16 mouse cellular contexts compared by ENCODE assay signal in the genomic region with DNA sequence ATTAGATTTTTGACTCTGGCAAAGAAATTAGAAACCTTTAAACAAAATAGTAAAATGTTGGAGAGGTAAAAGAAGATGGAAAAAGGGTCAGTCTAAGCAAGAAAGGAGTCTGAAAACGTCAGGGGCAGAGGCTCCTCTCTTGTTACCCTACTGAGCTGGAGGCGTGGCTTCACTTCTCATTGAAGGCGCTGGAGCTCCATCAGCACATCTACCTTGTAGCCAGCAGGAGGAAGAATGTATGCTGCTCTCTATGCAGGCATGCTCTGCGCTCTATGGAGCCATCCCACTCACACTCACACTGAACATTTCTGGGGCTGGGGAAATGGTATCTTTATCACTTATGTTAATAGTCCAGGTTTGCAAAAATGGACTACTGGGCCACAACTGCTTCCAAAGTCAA.
A peak's percentile ranks its signal among the peaks of the same experiment; 100 is the strongest.
DNase-seq lines count a peak whose midpoint lies in the region; ATAC-seq and TF ChIP-seq lines count a peak whose summit lies in the region.
"Had no signal": no experiment of that assay in that cellular context is flagged by ENCODE, and none has a peak within 500 bp of the region (broad histone marks: within the 10 kb centered on the region; RNA-seq: fewer than 3 reads in every experiment).

No protein-coding gene starts in this region.

- H3K27me3 ChIP-seq in embryonic facial prominence, embryonic 11.5 days (ENCODE audit: control insufficient read depth, insufficient read depth, low read length): no peaks in the 10 kb centered on the region
- no peaks in the 10 kb centered on the region for H3K27me3 ChIP-seq in embryonic facial prominence, embryonic 10.5 days (replicated peaks; ENCODE audit: low read depth, poor library complexity, severe bottlenecking)
- no peaks in the 10 kb centered on the region for H3K27me3 ChIP-seq in kidney, embryonic 15.5 days
- no peaks in the 10 kb centered on the region for H3K27me3 ChIP-seq in neural tube, embryonic 15.5 days (replicated peaks)
- no peaks in the 10 kb centered on the region for H3K27me3 ChIP-seq in stomach, postnatal 0 days (ENCODE audit: control insufficient read depth, insufficient read depth, low read length)
- H3K27me3 ChIP-seq: heart, embryonic 12.5 days had no signal

- no peak for ATAC-seq in embryonic facial prominence, embryonic 11.5 days (replicated peaks; ENCODE audit: insufficient number of reproducible peaks, low FRiP score, low TSS enrichment, low read depth)
- 0 out of 2 replicates have a peak, but pooled peaks have one; percentile 40 for ATAC-seq in kidney, embryonic 15.5 days (replicated peaks; ENCODE audit: low FRiP score)
- ATAC-seq in neural tube, embryonic 15.5 days (ENCODE audit: low FRiP score): no peak
- no peak for ATAC-seq in stomach, postnatal 0 days (ENCODE audit: low FRiP score, low TSS enrichment)

- no peak overlapping the region for H3K9ac ChIP-seq in embryonic facial prominence, embryonic 11.5 days (replicated peaks; ENCODE audit: low read length)
- H3K9ac ChIP-seq in kidney, embryonic 15.5 days: no peak overlapping the region
- no peak overlapping the region for H3K9ac ChIP-seq in neural tube, embryonic 15.5 days (replicated peaks)
- H3K9ac ChIP-seq in stomach, postnatal 0 days (ENCODE audit: low read length): no peak overlapping the region
- H3K9ac ChIP-seq: heart, embryonic 12.5 days; liver, embryonic 15.5 days had no signal

- no peak overlapping the region for H3K27ac ChIP-seq in embryonic facial prominence, embryonic 11.5 days (replicated peaks; ENCODE audit: low read depth, low read length)
- H3K27ac ChIP-seq in embryonic facial prominence, embryonic 10.5 days (replicated peaks): no peak overlapping the region
- no peak overlapping the region for H3K27ac ChIP-seq in kidney, embryonic 15.5 days
- H3K27ac ChIP-seq in neural tube, embryonic 15.5 days (replicated peaks): 0 out of 2 replicates have a peak overlapping the region, but pooled peaks have one; percentile 33
- H3K27ac ChIP-seq in stomach, postnatal 0 days (replicated peaks): no peak overlapping the region
- H3K27ac ChIP-seq: liver, embryonic 15.5 days had no signal

- WGBS in embryonic facial prominence, embryonic 11.5 days: 21% methylated on average over 4 of the region's 4 CpGs
- 25% methylated on average over 4 of the region's 4 CpGs for WGBS in embryonic facial prominence, embryonic 10.5 days
- WGBS in kidney, embryonic 15.5 days: 36% methylated on average over 4 of the region's 4 CpGs
- WGBS in neural tube, embryonic 15.5 days: 34% methylated on average over 4 of the region's 4 CpGs
- 59% methylated on average over 4 of the region's 4 CpGs for WGBS in stomach, postnatal 0 days

- H3K4me3 ChIP-seq in embryonic facial prominence, embryonic 11.5 days (ENCODE audit: low read depth, low read length): no peak overlapping the region
- no peak overlapping the region for H3K4me3 ChIP-seq in embryonic facial prominence, embryonic 10.5 days
- no peak overlapping the region for H3K4me3 ChIP-seq in kidney, embryonic 15.5 days (replicated peaks)
- no peak overlapping the region for H3K4me3 ChIP-seq in neural tube, embryonic 15.5 days (replicated peaks)
- H3K4me3 ChIP-seq in stomach, postnatal 0 days (ENCODE audit: low read depth, low read length): no peak overlapping the region
- H3K4me3 ChIP-seq: heart, embryonic 12.5 days; liver, embryonic 15.5 days; megakaryocyte, embryonic 14.5 days had no signal

- no peaks in the 10 kb centered on the region for H3K4me1 ChIP-seq in embryonic facial prominence, embryonic 11.5 days (ENCODE audit: control insufficient read depth, insufficient read depth, low read length)
- H3K4me1 ChIP-seq in embryonic facial prominence, embryonic 10.5 days: peaks cover 41% of the 10 kb centered on the region
- peaks cover 15% of the 10 kb centered on the region for H3K4me1 ChIP-seq in kidney, embryonic 15.5 days
- peaks cover 31% of the 10 kb centered on the region for H3K4me1 ChIP-seq in neural tube, embryonic 15.5 days
- H3K4me1 ChIP-seq in stomach, postnatal 0 days (replicated peaks; ENCODE audit: control insufficient read depth, insufficient read depth): no peaks in the 10 kb centered on the region
- H3K4me1 ChIP-seq: liver, embryonic 15.5 days; megakaryocyte, embryonic 14.5 days had no signal

- H3K36me3 ChIP-seq in embryonic facial prominence, embryonic 11.5 days (replicated peaks; ENCODE audit: control insufficient read depth, insufficient read depth, low read depth, low read length): no peaks in the 10 kb centered on the region
- no peaks in the 10 kb centered on the region for H3K36me3 ChIP-seq in embryonic facial prominence, embryonic 10.5 days (replicated peaks)
- no peaks in the 10 kb centered on the region for H3K36me3 ChIP-seq in kidney, embryonic 15.5 days
- H3K36me3 ChIP-seq in neural tube, embryonic 15.5 days: no peaks in the 10 kb centered on the region
- no peaks in the 10 kb centered on the region for H3K36me3 ChIP-seq in stomach, postnatal 0 days (ENCODE audit: control insufficient read depth, insufficient read depth, low read length)
- H3K36me3 ChIP-seq: heart, embryonic 12.5 days; liver, embryonic 15.5 days had no signal

- no peak for TF ChIP-seq EP300 in stomach, postnatal 0 days (optimal IDR thresholded peaks at IDR 0.05)

- DNase-seq in embryonic facial prominence, embryonic 11.5 days (ENCODE audit: low spot score): peak; percentile 54
- no peak for DNase-seq in embryonic facial prominence, embryonic 10.5 days (ENCODE audit: low spot score)
- no peak for DNase-seq in kidney, adult 18-20 months
- no peak for DNase-seq in neural tube, embryonic 10.5 days (ENCODE audit: extremely low spot score, low spot score)
- no peak for DNase-seq in stomach, postnatal 0 days (ENCODE audit: low spot score)
- DNase-seq in layer of hippocampus, postnatal 10 days (ENCODE audit: low spot score in 2 of 2): no peak
- DNase-seq: cerebellum, adult 8-10 months; kidney, adult 11 months; kidney, postnatal 36 days; layer of hippocampus, adult 9-11 months; lung, postnatal 14 days had no signal

- TF ChIP-seq CTCF in stomach, postnatal 0 days (IDR thresholded peaks at IDR 0.05; ENCODE audit: low read depth): peak; percentile 13; the same call in 1 of the 2 replicates

- H3K4me2 ChIP-seq in embryonic facial prominence, embryonic 11.5 days (ENCODE audit: low read depth, low read length): no peak overlapping the region
- no peak overlapping the region for H3K4me2 ChIP-seq in kidney, embryonic 15.5 days
- no peak overlapping the region for H3K4me2 ChIP-seq in neural tube, embryonic 15.5 days
- H3K4me2 ChIP-seq in stomach, postnatal 0 days (replicated peaks; ENCODE audit: low read depth): no peak overlapping the region
- H3K4me2 ChIP-seq: heart, embryonic 12.5 days; liver, embryonic 15.5 days had no signal

- no peaks in the 10 kb centered on the region for H3K9me3 ChIP-seq in embryonic facial prominence, embryonic 11.5 days (replicated peaks; ENCODE audit: control insufficient read depth, low read length)
- H3K9me3 ChIP-seq in embryonic facial prominence, embryonic 10.5 days: no peaks in the 10 kb centered on the region
- no peaks in the 10 kb centered on the region for H3K9me3 ChIP-seq in kidney, embryonic 15.5 days (replicated peaks)
- H3K9me3 ChIP-seq in neural tube, embryonic 15.5 days (replicated peaks): no peaks in the 10 kb centered on the region
- no peaks in the 10 kb centered on the region for H3K9me3 ChIP-seq in stomach, postnatal 0 days (ENCODE audit: control insufficient read depth, low read length)
- H3K9me3 ChIP-seq: heart, embryonic 12.5 days; liver, embryonic 15.5 days; megakaryocyte, embryonic 14.5 days had no signal
